Mouse (Mus musculus) heart, adult 9 months (tissue): Measurements from ENCODE around the gene Adgrl3.
"Not testable (repeated sequence)": the region's sequence is repeated elsewhere in the genome, so short reads cannot be mapped to it uniquely, and the experiment has no call there.

ENCODE experiments used
- DNase-seq, 2 experiments: peaks; one replicate each; pipeline ENCODE4 v3.0.0; 2022; ENCODE audit warnings: low spot score in 2 of 2

Adgrl3 gene

DNA sequence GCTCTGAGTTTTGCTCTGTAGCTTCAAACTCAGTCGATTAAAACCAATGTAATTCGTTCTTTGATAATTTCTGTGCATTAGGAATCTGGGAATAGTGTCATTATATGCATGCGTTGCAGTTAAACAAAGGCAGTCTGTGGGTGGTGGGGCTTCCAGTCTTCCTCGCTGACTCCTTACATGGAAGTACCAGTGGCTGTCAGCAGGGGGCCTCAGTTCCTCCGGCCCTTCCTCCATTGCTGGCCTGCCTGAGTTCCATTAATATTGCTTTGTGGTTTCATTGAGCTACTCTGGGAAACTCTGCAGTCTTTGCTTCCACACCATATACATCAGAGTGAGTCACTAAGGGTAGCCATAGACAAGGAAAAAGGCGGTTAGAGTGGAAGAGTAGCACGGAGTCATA lies 356.1 kb downstream of the Adgrl3 start:
- no peak for DNase-seq

DNA sequence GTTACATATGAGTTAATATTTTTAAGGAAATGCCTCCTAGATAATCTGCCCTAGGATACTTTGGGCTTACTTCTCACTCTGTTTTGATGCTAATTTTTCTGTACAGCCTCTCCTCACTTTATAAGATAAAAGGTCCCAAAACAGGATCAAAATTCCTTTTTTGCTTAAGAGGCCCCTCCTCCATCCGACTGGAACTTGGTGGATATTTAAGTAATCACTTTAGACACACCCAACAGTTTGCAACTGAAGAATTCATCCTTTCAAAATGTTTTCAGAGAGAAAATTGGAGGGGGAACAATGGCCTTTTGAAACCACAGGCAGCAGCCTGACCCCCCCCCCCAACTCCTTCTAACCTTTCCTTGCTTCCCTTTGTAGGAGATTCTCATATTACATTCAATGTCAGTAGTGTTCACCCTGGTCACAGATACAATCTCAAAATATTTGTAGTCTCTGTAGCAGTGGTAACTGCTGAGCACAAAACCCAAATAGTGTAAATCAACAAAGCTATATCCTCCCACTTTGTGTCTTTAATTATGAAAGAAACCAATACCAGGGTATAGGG lies 385.7 kb downstream of the Adgrl3 start:
- DNase-seq = no peak

DNA sequence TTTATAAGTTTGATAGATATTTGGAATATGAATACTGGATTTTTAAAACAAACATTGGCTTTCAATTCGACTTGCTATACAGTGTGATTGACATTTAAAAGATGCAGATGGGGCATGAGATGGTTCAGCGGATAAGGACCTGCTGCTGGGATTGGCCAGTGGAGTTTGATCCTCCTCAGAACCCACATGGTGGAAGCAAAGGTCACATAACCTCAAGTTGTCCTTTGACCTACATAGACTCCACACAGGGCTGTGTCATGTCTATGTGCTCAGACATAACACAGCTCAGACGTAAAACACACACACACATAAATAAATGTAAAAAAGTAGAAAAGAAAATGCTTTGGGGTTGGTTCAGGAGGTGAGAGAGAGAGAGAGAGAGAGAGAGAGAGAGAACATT lies 397.4 kb downstream of the Adgrl3 start:
- DNase-seq = no peak

DNA sequence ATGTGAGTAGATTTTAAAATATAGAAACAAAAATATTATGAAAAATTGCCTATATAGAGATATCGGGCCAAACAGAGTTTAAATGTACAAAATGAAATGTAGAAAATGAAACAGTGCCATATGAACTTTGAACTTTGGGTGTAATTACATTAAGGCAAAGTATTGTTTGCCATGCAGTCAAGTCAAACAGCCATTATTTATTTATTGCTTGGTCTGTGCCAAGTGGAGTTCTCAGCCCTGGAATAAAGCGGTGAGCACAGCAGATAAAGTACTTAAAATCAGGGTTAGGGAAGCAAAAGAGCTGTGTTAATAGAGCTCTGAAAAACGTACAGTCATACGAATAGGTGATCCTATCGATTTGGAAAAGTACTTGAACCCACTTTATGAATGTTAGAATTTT lies 407.5 kb downstream of the Adgrl3 start:
- DNase-seq = no peak

GRCm38 (mm10) chr5:81436375-81436774 lies 416.4 kb downstream of the Adgrl3 start:
- DNase-seq = no peak

DNA sequence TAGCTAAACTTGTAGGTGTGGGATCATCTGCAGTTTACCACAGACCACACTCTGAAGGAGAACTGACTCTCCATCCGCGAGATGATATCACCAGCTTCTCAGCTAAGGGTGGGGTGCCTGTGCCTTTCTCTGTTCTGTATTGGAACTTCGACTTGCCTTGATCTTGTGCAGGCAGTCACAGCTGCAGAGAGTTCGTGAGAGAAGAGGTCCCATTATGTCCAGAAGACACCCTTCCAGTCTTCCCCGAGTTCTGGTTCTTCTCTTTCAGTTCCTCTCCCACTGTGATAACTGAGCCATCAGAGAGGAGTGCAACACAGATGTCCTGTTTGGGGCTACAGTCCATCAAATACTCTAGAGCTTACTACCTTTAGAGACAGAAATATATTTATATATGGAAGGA lies 422.2 kb downstream of the Adgrl3 start:
- no peak for DNase-seq

DNA sequence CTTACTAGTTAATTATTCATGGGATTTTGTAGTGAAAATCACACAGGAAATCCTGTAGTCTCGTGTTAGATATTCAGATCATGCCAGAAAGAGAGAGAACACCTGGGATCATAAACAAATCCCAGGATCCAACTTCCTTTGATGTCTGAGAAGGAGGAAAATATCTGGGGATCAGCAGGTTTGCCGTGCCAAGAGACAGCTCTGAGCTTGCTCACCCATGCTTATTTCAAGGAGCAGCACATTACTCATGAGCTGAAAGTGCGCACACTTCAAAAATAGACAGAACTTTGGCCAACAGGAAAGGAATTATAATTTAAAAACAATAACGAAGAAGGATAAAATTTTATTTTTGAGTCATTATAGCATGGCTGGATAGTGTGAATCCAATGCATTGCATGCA lies 446.0 kb downstream of the Adgrl3 start:
- DNase-seq = no peak

DNA sequence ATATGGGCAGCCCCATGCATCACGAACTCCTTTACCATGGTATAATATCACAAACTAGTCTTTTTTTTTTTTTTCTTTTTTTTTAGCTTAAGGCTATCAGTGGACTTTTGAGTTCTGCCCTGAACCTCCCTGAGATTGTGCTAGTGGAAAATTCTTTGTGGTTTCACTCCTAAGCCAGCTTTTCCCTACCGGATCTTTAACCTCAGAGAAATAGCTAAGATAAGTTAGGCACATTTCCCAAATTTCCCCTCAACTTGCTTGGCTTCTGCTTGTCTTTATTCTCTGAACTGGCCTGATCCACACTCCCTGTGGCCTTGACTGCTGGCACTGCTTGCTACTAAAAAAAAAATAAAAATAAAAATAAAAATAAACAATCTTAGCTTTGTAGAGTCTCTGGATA lies 454.7 kb downstream of the Adgrl3 start:
- DNase-seq = peak; percentile 39 to 50

DNA sequence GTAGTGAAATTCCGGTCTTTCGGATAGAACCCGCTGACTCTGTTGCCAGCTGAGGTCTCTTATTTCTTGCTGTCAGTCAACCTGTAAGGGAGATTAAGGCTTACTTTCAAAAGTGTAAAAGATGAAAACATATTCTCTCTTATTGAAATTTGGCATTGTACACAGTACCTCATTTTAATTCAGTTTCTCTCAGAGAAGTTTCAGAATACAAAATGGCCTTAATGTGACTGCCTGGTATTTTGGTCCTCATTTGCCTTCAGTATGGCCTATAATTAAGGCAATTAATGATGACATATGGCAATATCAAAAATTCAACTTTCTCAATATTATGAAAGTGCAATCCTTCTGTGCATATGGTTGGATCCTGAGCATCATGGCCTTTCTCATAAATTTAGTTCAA lies 455.5 kb downstream of the Adgrl3 start:
- DNase-seq = no peak

DNA sequence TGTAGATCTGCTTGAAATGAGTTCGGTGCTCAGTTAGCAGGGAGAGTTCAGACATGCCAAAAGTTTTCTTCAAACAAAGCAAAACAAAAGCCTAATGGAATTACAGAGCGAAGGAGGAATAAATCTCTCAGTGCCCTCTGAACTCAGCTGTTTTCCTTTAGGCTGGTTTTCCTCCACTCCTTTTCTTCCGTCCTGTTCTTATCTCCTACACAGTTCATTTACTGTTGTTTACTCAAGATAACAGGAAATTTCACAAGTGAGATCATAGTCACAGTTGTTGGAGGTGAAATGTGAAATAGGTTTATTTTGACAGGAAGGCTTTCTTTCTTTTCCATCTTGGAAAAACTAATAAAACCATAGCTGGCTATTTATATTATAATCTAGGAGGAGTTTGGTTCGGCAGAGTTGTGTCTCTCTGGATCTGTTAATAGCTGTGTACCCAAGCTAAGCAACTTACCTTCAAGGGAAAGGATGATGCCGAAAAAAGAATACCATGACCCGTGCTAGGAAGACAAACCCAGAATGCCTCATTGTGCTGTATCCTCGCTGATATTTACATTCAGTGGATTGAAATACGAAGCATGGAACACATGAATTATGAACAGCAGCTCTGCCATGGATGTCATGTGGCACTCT lies 456.2 kb downstream of the Adgrl3 start:
- no peak for DNase-seq

GRCm38 (mm10) chr5:81480911-81481310 lies 461.0 kb downstream of the Adgrl3 start:
- no peak for DNase-seq

- DNase-seq = no peak
Observed at GRCm38 (mm10) chr5:81483890-81484289, 464.0 kb downstream of the Adgrl3 start.

GRCm38 (mm10) chr5:81501076-81501475 lies 481.1 kb downstream of the Adgrl3 start:
- no peak for DNase-seq

- no peak for DNase-seq
Observed at GRCm38 (mm10) chr5:81518720-81519496, 499.0 kb downstream of the Adgrl3 start.

DNA sequence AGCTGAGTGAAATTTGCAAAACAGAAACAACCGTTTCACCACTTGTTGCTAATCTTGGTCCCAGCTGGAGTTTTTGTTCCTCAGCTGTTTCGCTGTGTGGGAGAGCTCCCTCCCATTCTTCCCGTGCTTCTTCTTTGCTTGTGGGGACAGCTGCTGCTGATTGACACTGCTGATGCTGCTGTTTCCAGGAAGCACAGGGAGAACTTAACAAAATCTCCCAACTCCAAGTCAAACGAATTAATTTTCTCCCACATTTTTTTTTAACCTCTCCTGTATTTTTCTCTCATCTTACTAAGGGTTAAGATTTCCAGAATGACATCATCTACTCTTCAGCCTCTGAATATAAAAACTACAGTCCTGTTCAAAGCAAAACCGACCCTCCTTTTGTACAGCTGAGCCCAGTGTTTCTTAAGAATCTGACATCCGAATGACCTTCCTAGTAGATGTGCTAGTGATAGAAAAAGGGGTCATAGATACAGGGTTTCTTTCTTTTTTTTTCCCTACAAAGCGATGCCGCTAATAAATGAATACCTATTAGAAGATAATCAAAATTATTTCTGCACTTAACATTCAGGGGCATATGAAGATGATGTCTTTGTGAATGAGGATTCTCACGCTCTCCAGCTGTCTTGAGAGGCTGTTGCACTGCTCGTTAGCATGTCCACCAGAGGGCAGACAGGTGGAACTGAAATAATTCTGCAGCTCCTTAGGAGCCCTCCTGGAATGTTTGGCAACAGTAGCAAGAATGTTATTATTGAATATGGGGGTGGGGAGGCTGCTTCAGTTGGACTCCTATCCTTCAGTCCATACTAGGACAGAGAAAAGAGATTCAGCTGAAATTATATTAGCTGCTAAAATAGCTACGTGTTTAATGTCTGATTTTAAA lies 499.8 kb downstream of the Adgrl3 start:
- peak; percentile 35 to 50 for DNase-seq

GRCm38 (mm10) chr5:81522760-81523159 lies 502.8 kb downstream of the Adgrl3 start:
- DNase-seq = peak in 1 of 2 experiments; percentile 4

GRCm38 (mm10) chr5:81524532-81524961 lies 504.6 kb downstream of the Adgrl3 start:
- no peak for DNase-seq

GRCm38 (mm10) chr5:81525326-81525725 lies 505.4 kb downstream of the Adgrl3 start:
- DNase-seq = no peak

DNA sequence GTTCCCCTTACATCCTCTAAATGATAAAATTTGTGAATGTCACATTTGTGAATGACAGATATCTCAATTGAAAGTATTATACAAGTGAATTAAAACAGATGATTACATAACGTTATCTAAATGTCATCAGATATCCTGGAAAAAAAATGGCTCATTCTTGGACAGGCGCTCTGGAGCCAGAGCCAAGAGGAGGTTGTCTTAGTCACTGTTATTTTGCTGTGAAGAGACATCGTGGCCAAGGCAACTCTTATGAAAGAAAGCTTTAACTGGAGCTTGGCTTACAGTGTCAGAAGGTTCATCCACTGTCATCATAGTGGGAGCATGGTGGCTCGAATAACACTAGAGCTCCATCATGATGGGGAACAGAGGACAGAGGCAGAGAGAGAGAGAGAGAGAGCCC lies 511.7 kb downstream of the Adgrl3 start:
- peak in 1 of 2 experiments; percentile 8 for DNase-seq

GRCm38 (mm10) chr5:81550211-81550610 lies 530.3 kb downstream of the Adgrl3 start:
- no peak for DNase-seq

- not testable (repeated sequence) for DNase-seq
Observed at GRCm38 (mm10) chr5:81555149-81555548, 535.2 kb downstream of the Adgrl3 start.

DNA sequence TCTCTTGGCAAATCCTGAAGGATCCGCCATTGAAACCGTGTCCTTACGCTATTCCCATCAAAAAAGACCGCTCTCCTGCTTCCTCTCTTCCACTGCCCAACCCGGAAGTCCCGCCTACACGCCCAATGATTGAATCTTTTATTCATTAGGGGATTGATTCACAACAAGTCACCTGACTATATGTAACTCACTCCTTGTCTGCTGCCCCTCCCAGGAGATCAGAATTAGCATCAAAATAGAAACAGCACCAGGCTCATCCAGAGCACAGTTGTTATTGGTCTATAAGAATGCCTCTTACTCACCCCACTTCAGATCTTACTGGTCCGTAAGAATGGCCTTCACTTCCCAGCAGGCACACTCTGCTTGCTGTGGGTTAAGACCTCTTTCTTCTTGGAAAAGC lies 536.1 kb downstream of the Adgrl3 start:
- no peak for DNase-seq
